Mouse (Mus musculus): ENCODE measurements around the gene Kif1b.

DNA sequence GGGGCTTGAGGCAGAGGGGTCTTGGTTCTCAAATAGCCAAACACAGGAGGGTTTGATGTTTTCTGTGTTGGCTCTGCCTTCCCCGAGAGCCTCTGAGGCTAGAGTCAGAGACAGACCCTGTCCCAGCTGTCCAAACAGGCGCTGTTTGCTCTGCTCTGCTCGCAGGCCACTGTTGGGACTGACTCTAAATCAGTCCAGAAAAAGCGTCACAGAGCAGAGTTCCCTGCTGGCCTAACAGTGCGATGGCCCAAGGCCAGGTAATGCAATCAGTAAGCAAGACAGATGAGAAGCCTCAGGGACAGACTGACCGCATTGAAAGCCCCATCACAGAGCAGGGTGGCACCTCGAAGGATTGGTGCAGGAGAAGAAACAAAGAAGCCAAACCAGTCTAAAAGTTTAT, 157.9 kb downstream of the Kif1b start:
- no peak for TF ChIP-seq POLR2A (IDR thresholded peaks at IDR 0.05; ENCODE audit: low read depth, low read length)
- no peak for TF ChIP-seq CTCF (IDR thresholded peaks at IDR 0.05; ENCODE audit: extremely low read depth, insufficient read length, insufficient replicate concordance, low read depth, low read length)
